Comparison of ENCODE assay signal across 8 mouse cellular contexts in genomic region chr1:133131561-133131905, GRCm38 (mm10). TPM values are rescaled to one million over a fixed set of nuclear protein-coding genes. Genes with fewer than 3 reads are reported as not detected.
A peak's percentile ranks its signal among the peaks of the same experiment; 100 is the strongest.
DNase-seq lines count a peak whose midpoint lies in the region; ATAC-seq and TF ChIP-seq lines count a peak whose summit lies in the region.

No protein-coding gene starts in this region.

- peak overlapping the region; percentile 99 for H3K9ac ChIP-seq in heart, embryonic 11.5 days (ENCODE audit: low read depth, low read length)
- H3K9ac ChIP-seq in forebrain, postnatal 0 days, result peak overlapping the region; percentile 97

- intact Hi-C loops in heart, postnatal 14 days (cut with DNase I), result no loop called here

- ATAC-seq in heart, embryonic 11.5 days (replicated peaks; ENCODE audit: insufficient number of reproducible peaks, low FRiP score, low TSS enrichment), result peak; percentile 46
- no peak for ATAC-seq in forebrain, postnatal 0 days
- no peak; the same call in 1 of the 2 replicates for ATAC-seq in granulocyte monocyte progenitor cell, adult 5-6 weeks (replicated peaks; ENCODE audit: poor library complexity, severe bottlenecking)

- peaks cover 10% of the 10 kb centered on the region for H3K4me1 ChIP-seq in heart, embryonic 11.5 days (ENCODE audit: control insufficient read depth, insufficient read depth, low read length)
- peaks cover 76% of the 10 kb centered on the region for H3K4me1 ChIP-seq in E14TG2a.4 (replicated peaks; ENCODE audit: low read depth, low read length)
- peaks cover 30% of the 10 kb centered on the region; the same call in 1 of the 2 replicates for H3K4me1 ChIP-seq in forebrain, postnatal 0 days (ENCODE audit: insufficient read depth)
- peaks cover 41% of the 10 kb centered on the region for H3K4me1 ChIP-seq in megakaryocyte, embryonic 14.5 days

- H3K9me3 ChIP-seq in heart, embryonic 11.5 days (replicated peaks; ENCODE audit: control insufficient read depth, low read length), result no peaks in the 10 kb centered on the region
- H3K9me3 ChIP-seq in E14TG2a.4 (ENCODE audit: low read length), result no peaks in the 10 kb centered on the region
- H3K9me3 ChIP-seq in forebrain, postnatal 0 days (ENCODE audit: low read length), result no peaks in the 10 kb centered on the region
- H3K9me3 ChIP-seq in megakaryocyte, embryonic 14.5 days, result no peaks in the 10 kb centered on the region

- H3K36me3 ChIP-seq in heart, embryonic 11.5 days (ENCODE audit: control insufficient read depth, insufficient read depth, low read length), result no peaks in the 10 kb centered on the region
- peaks cover 48% of the 10 kb centered on the region for H3K36me3 ChIP-seq in E14TG2a.4 (ENCODE audit: insufficient read depth, low read length)
- H3K36me3 ChIP-seq in forebrain, postnatal 0 days (ENCODE audit: insufficient read depth), result no peaks in the 10 kb centered on the region; the same call in 1 of the 2 replicates
- peaks cover 36% of the 10 kb centered on the region for H3K36me3 ChIP-seq in megakaryocyte, embryonic 14.5 days (replicated peaks; ENCODE audit: low read length)

- under 1% methylated on average over 35 of the region's 35 CpGs for WGBS in heart, embryonic 11.5 days (ENCODE audit: insufficient replicate concordance)
- WGBS in forebrain, postnatal 0 days, result 4% methylated on average over 35 of the region's 35 CpGs

- no peak for TF ChIP-seq CTCF in E14TG2a.4 (conservative IDR thresholded peaks at IDR 0.05; ENCODE audit: low read length)
- no peak for TF ChIP-seq CTCF in forebrain, postnatal 0 days (IDR thresholded peaks at IDR 0.05; ENCODE audit: low read depth)

- H3K27ac ChIP-seq in heart, embryonic 11.5 days (ENCODE audit: low read depth, low read length), result peak overlapping the region; percentile 99
- H3K27ac ChIP-seq in forebrain, postnatal 0 days (ENCODE audit: low read depth, low read length), result peak overlapping the region; percentile 98

- peak overlapping the region; percentile 99 for H3K4me3 ChIP-seq in heart, embryonic 11.5 days (ENCODE audit: low read depth, low read length)
- peak overlapping the region; percentile 99 for H3K4me3 ChIP-seq in E14TG2a.4 (replicated peaks; ENCODE audit: low read length)
- peak overlapping the region; percentile 96 for H3K4me3 ChIP-seq in forebrain, postnatal 0 days (ENCODE audit: low read depth, low read length)
- peak overlapping the region; percentile 98 for H3K4me3 ChIP-seq in megakaryocyte, embryonic 14.5 days (replicated peaks)

- peak overlapping the region; percentile 84 for H3K4me2 ChIP-seq in heart, embryonic 11.5 days
- H3K4me2 ChIP-seq in forebrain, postnatal 0 days (ENCODE audit: low read depth), result peak overlapping the region; percentile 94

- H3K27me3 ChIP-seq in heart, embryonic 11.5 days (ENCODE audit: control insufficient read depth, insufficient read depth, low read length), result no peaks in the 10 kb centered on the region
- H3K27me3 ChIP-seq in E14TG2a.4 (ENCODE audit: insufficient read depth, low read length), result no peaks in the 10 kb centered on the region
- no peaks in the 10 kb centered on the region for H3K27me3 ChIP-seq in forebrain, postnatal 0 days (ENCODE audit: insufficient read depth, low read length)
- no peaks in the 10 kb centered on the region for H3K27me3 ChIP-seq in megakaryocyte, embryonic 14.5 days (replicated peaks)

- DNase-seq in heart, postnatal 14 days, result no peak
- no peak for DNase-seq in forebrain, postnatal 0 days
- no peak for DNase-seq in gastrocnemius, postnatal 10 days
- DNase-seq in spleen, adult 18-20 months, result no peak

RNA-seq across cellular contexts. Expression of gene Ppp1r15b, which starts 0.6 kb away (rescaled TPM):
- 33.6 and 40.8 TPM in 2 replicates for polyA plus RNA-seq in heart, embryonic 11.5 days (2014; fragmentation: Nextera tagmentation; extraction: Ambion mirVana)
- total RNA-seq in heart, postnatal 14 days (2021), result 10 to 100 TPM; 32.2 to 34.6 TPM
- 35.0 and 49.5 TPM in 2 replicates for total RNA-seq in forebrain, postnatal 0 days (2014; rRNA removed)
- 13.9 and 18.7 TPM in 2 replicates for polyA plus RNA-seq in forebrain, postnatal 0 days (2015; fragmentation: Nextera tagmentation; extraction: Ambion mirVana)
- 6.7 and 8.7 TPM in 2 replicates for polyA plus RNA-seq in megakaryocyte, embryonic 14.5 days (2012; ENCODE audit: insufficient read depth, low replicate concordance)
- total RNA-seq in granulocyte monocyte progenitor cell, adult 5-6 weeks (2014; fragmentation: Nextera tagmentation), result 52.3 and 53.9 TPM in 2 replicates
- 75.7 and 78.5 TPM in 2 replicates for total RNA-seq in granulocyte monocyte progenitor cell, adult 5-6 weeks (2017)
- 10 to 100 TPM; 28.6 to 36.3 TPM for total RNA-seq in gastrocnemius, postnatal 10 days (2021)

RNA-seq across cellular contexts. Expression of gene Plekha6, which starts 32.5 kb away (rescaled TPM):
- polyA plus RNA-seq in heart, embryonic 11.5 days (2014; fragmentation: Nextera tagmentation; extraction: Ambion mirVana), result 13.6 and 14.8 TPM in 2 replicates
- total RNA-seq in heart, postnatal 14 days (2021), result 10 to 100 TPM; 69.0 to 81.8 TPM
- 23.2 and 28.6 TPM in 2 replicates for total RNA-seq in forebrain, postnatal 0 days (2014; rRNA removed)
- 3.4 and 5.7 TPM in 2 replicates for polyA plus RNA-seq in forebrain, postnatal 0 days (2015; fragmentation: Nextera tagmentation; extraction: Ambion mirVana)
- 0.57 TPM in 1 of 2 replicates, not detected in the other for polyA plus RNA-seq in megakaryocyte, embryonic 14.5 days (2012; ENCODE audit: insufficient read depth, low replicate concordance)
- total RNA-seq in granulocyte monocyte progenitor cell, adult 5-6 weeks (2014; fragmentation: Nextera tagmentation), result 0.32 and 1.7 TPM in 2 replicates
- 0.65 TPM in 1 of 2 replicates, not detected in the other for total RNA-seq in granulocyte monocyte progenitor cell, adult 5-6 weeks (2017)
- 10 to 100 TPM; 17.2 to 23.3 TPM for total RNA-seq in gastrocnemius, postnatal 10 days (2021)
